In the genomic region with DNA sequence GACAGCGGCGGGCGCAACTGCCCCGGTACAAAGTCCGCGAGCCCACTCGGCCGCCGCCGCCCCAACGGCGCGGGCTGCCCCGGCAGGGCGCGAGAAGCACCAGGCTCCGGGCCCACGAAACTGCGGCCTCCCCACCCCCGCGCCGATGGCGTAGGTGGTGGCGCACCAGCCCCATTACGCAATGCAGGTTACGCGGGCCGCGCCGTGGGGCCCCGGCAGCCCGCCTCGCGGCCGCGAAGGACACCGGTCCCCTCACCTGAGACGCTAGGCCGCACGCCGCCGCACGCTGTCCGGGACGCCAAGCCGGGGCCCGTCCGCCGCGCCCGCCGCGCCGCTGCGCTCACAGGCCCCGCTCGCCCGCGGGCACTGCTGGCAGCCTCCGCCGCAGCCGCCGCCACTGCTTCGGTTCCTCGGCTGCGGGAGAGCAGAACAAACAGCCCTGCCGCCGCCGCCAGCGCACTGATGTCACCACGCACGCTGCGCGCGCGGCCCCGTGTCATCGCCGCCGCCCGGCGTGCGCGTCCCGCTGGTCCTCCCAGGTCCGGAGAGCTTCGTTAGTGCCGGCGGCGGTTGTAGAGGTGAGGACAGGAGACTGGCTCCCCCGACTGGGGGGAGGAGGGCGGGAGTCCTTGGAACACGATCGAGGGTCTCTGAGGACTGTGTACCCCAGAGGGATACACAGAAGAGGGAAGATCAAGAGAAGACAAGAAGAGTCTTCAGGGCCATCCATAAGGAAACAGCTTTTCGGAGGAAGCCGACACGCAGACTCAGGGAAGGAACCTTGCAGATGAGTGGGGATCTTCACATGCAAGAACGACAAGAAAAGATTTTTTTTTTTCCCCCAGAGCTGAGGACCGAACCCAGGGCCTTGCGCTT, we compare ENCODE assay signal across 8 mouse cellular contexts. TPM values are rescaled to one million over a fixed set of nuclear protein-coding genes. Genes with fewer than 3 reads are reported as not detected.
A peak's percentile ranks its signal among the peaks of the same experiment; 100 is the strongest.
DNase-seq lines count a peak whose midpoint lies in the region; ATAC-seq lines count a peak whose summit lies in the region.

Gene Brd4, minus strand, starts transcription at position 461 of the 876 bp plus-strand sequence.

- ATAC-seq in forebrain, embryonic 11.5 days (replicated peaks; ENCODE audit: low FRiP score) = peak; percentile 91
- ATAC-seq in heart, embryonic 16.5 days (replicated peaks; ENCODE audit: extremely low read depth, insufficient read depth, low FRiP score) = peak; percentile 89
- ATAC-seq in liver, embryonic 15.5 days (ENCODE audit: insufficient read depth) = peak; percentile 90
- peak; percentile 91 for ATAC-seq in neural tube, embryonic 12.5 days (ENCODE audit: low FRiP score, low read depth)

- H3K9me3 ChIP-seq in forebrain, embryonic 11.5 days (ENCODE audit: control insufficient read depth, low read length) = no peaks in the 10 kb centered on the region
- no peaks in the 10 kb centered on the region for H3K9me3 ChIP-seq in heart, embryonic 16.5 days (replicated peaks; ENCODE audit: control insufficient read depth, low read length)
- no peaks in the 10 kb centered on the region for H3K9me3 ChIP-seq in liver, embryonic 15.5 days (replicated peaks)
- H3K9me3 ChIP-seq in neural tube, embryonic 12.5 days = no peaks in the 10 kb centered on the region

- DNase-seq in CD8-positive naive resting alpha-beta T cell, adult 2 months (ENCODE audit: low read depth in 2 of 2, low spot score in 2 of 2) = peak; percentile 76 to 88
- peak; percentile 59 for DNase-seq in c-Kit-positive CD71-negative TER-119-negative erythroid progenitor cells, embryonic 14.5 days (ENCODE audit: low read depth)
- peak; percentile 97 for DNase-seq in forebrain, embryonic 11.5 days (ENCODE audit: low spot score)
- peak; percentile 91 to 95 for DNase-seq in kidney, postnatal 36 days
- peak; percentile 74 for DNase-seq in telencephalon, adult 2 months (ENCODE audit: low read depth, low spot score)

- no peaks in the 10 kb centered on the region for H3K36me3 ChIP-seq in forebrain, embryonic 11.5 days (ENCODE audit: control insufficient read depth, insufficient read depth, low read length)
- no peaks in the 10 kb centered on the region for H3K36me3 ChIP-seq in heart, embryonic 16.5 days (ENCODE audit: control insufficient read depth, insufficient read depth)
- H3K36me3 ChIP-seq in liver, embryonic 15.5 days (replicated peaks) = no peaks in the 10 kb centered on the region
- H3K36me3 ChIP-seq in neural tube, embryonic 12.5 days = no peaks in the 10 kb centered on the region

- no peaks in the 10 kb centered on the region for H3K27me3 ChIP-seq in forebrain, embryonic 11.5 days (ENCODE audit: control insufficient read depth, insufficient read depth, low read length)
- no peaks in the 10 kb centered on the region for H3K27me3 ChIP-seq in heart, embryonic 16.5 days (ENCODE audit: control insufficient read depth, insufficient read depth, low read length)
- no peaks in the 10 kb centered on the region for H3K27me3 ChIP-seq in liver, embryonic 15.5 days
- no peaks in the 10 kb centered on the region for H3K27me3 ChIP-seq in neural tube, embryonic 12.5 days (replicated peaks)

- H3K27ac ChIP-seq in forebrain, embryonic 11.5 days (ENCODE audit: low read depth, low read length) = peak within 1 kb of the TSS; percentile 97
- H3K27ac ChIP-seq in heart, embryonic 16.5 days (ENCODE audit: low read length) = peak within 1 kb of the TSS; percentile 99
- peak within 1 kb of the TSS; percentile 100 for H3K27ac ChIP-seq in liver, embryonic 15.5 days (replicated peaks)
- peak within 1 kb of the TSS; percentile 99 for H3K27ac ChIP-seq in neural tube, embryonic 12.5 days

- peak within 1 kb of the TSS; percentile 49 for H3K4me2 ChIP-seq in forebrain, embryonic 11.5 days (ENCODE audit: low read depth, low read length, severe bottlenecking)
- H3K4me2 ChIP-seq in heart, embryonic 16.5 days (ENCODE audit: low read depth, low read length) = peak within 1 kb of the TSS; percentile 81
- H3K4me2 ChIP-seq in liver, embryonic 15.5 days = peak within 1 kb of the TSS; percentile 85
- peak within 1 kb of the TSS; percentile 80 for H3K4me2 ChIP-seq in neural tube, embryonic 12.5 days (replicated peaks)

- peaks cover 9% of the 10 kb centered on the region; the same call in 1 of the 2 replicates for H3K4me1 ChIP-seq in forebrain, embryonic 11.5 days (replicated peaks; ENCODE audit: control insufficient read depth, insufficient read depth, low read length)
- H3K4me1 ChIP-seq in heart, embryonic 16.5 days (ENCODE audit: control insufficient read depth, insufficient read depth, low read length) = peaks cover 25% of the 10 kb centered on the region
- H3K4me1 ChIP-seq in liver, embryonic 15.5 days (replicated peaks) = peaks cover 52% of the 10 kb centered on the region
- H3K4me1 ChIP-seq in neural tube, embryonic 12.5 days = peaks cover 20% of the 10 kb centered on the region

- H3K9ac ChIP-seq in forebrain, embryonic 11.5 days (ENCODE audit: low read length) = peak within 1 kb of the TSS; percentile 97
- H3K9ac ChIP-seq in heart, embryonic 16.5 days (ENCODE audit: low read length) = peak within 1 kb of the TSS; percentile 99
- peak within 1 kb of the TSS; percentile 99 for H3K9ac ChIP-seq in liver, embryonic 15.5 days
- H3K9ac ChIP-seq in neural tube, embryonic 12.5 days = peak within 1 kb of the TSS; percentile 99

- peak within 1 kb of the TSS; percentile 94 for H3K4me3 ChIP-seq in forebrain, embryonic 11.5 days (ENCODE audit: low read depth, low read length)
- peak within 1 kb of the TSS; percentile 84 for H3K4me3 ChIP-seq in heart, embryonic 16.5 days (ENCODE audit: low read length)
- peak within 1 kb of the TSS; percentile 92 for H3K4me3 ChIP-seq in liver, embryonic 15.5 days (replicated peaks)
- H3K4me3 ChIP-seq in neural tube, embryonic 12.5 days = peak within 1 kb of the TSS; percentile 89

- under 1% methylated on average over 60 of the region's 100 CpGs for WGBS in forebrain, embryonic 11.5 days
- under 1% methylated on average over 94 of the region's 100 CpGs for WGBS in heart, embryonic 16.5 days
- WGBS in liver, embryonic 15.5 days (ENCODE audit: insufficient replicate concordance) = 1% methylated on average over 83 of the region's 100 CpGs
- WGBS in neural tube, embryonic 12.5 days = under 1% methylated on average over 88 of the region's 100 CpGs

RNA-seq across cellular contexts. Expression of gene Brd4, which starts in this region (rescaled TPM):
- 130 and 143 TPM in 2 replicates for polyA plus RNA-seq in forebrain, embryonic 11.5 days (2014; fragmentation: Nextera tagmentation; extraction: Ambion mirVana)
- polyA plus RNA-seq in heart, embryonic 16.5 days (2015; fragmentation: Nextera tagmentation; extraction: Ambion mirVana) = 54.1 and 55.4 TPM in 2 replicates
- 31.5 and 34.7 TPM in 2 replicates for polyA plus RNA-seq in liver, embryonic 15.5 days (2015; fragmentation: Nextera tagmentation; extraction: Ambion mirVana)
- polyA plus RNA-seq in neural tube, embryonic 12.5 days (2016; fragmentation: Nextera tagmentation; extraction: Ambion mirVana) = 105 and 112 TPM in 2 replicates

Comparison
In these comparisons a context has a peak if more than half of its experiments do, and no peak if none do; other contexts are left out.
1. Peak in every context shown above with its lines: DNase-seq, ATAC-seq, H3K4me3 ChIP-seq and H3K27ac ChIP-seq.